Mouse (Mus musculus) liver, embryonic 12.5 days (tissue): ENCODE data around the gene March4. TPM values are rescaled to one million over a fixed set of nuclear protein-coding genes. Genes with fewer than 3 reads are reported as not detected.

Experiments
- ATAC-seq: fragments of 200-750 bp; cut with Nextera tagmentation; 2 replicates; pipeline ENCODE4 v1.8.0; 2017; ENCODE audit warnings: moderate number of reproducible peaks, mild to moderate bottlenecking, moderate library complexity
- H3K27ac ChIP-seq: fragments of 300-500 bp; sonication (generic); 2 replicates; pipeline ENCODE4 v1.5.1; 2016; ENCODE audit warnings: mild to moderate bottlenecking
- H3K27me3 ChIP-seq: fragments of 300-500 bp; sonication (generic); replicated peaks from 2 replicates; pipeline ENCODE4 v1.6.1; 2016; ENCODE audit warnings: mild to moderate bottlenecking, moderate library complexity
- H3K36me3 ChIP-seq: fragments of 300-500 bp; sonication (generic); 2 replicates; pipeline ENCODE4 v1.6.1; 2016; ENCODE audit warnings: mild to moderate bottlenecking, moderate library complexity
- H3K4me1 ChIP-seq: fragments of 300-500 bp; sonication (generic); 2 replicates; pipeline ENCODE4 v1.6.1; 2016
- H3K4me2 ChIP-seq: fragments of 300-500 bp; sonication (generic); 2 replicates; pipeline ENCODE4 v1.6.1; 2016; ENCODE audit warnings: mild to moderate bottlenecking, moderate library complexity
- H3K4me3 ChIP-seq: fragments of 300-500 bp; sonication (generic); 2 replicates; pipeline ENCODE4 v1.5.1; 2016; ENCODE audit warnings: mild to moderate bottlenecking, moderate library complexity
- H3K9ac ChIP-seq: fragments of 300-500 bp; sonication (generic); 2 replicates; pipeline ENCODE4 v1.6.1; 2016; ENCODE audit warnings: mild to moderate bottlenecking, moderate library complexity
- H3K9me3 ChIP-seq: fragments of 300-500 bp; sonication (generic); replicated peaks from 2 replicates; pipeline ENCODE4 v1.6.1; 2016; ENCODE audit warnings: mild to moderate bottlenecking, moderate library complexity
- WGBS: fragments of 180-500 bp; shearing (Covaris S2); methylation state at CpG from one replicate; pipeline ENCODE4 v1.1.7; 2016; ENCODE audit not compliant: insufficient replicate concordance; 5-methylcytosine and 5-hydroxymethylcytosine counted together
- polyA plus RNA-seq: library from polyadenylated mRNA; unstranded; fragments of >200 nt; fragmentation: Nextera tagmentation; extraction: Ambion mirVana; gene quantifications from 2 replicates; pipeline ENCODE4 v1.2.1, GENCODE M21; 2016

Gene March4
- polyA plus RNA-seq, 1 experiment from 2014 or later = not detected

GRCm38 (mm10) chr1:72401331-72402069 is 135.2 kb downstream of the March4 start:
- 70% methylated on average over 8 of the region's 8 CpGs for WGBS
- H3K27ac ChIP-seq = no peak overlapping the region
- no peak for ATAC-seq
- H3K4me2 ChIP-seq = no peak overlapping the region
- H3K4me3 ChIP-seq = no peak overlapping the region
- no peaks in the 10 kb centered on the region for H3K27me3 ChIP-seq
- H3K9ac ChIP-seq = no peak overlapping the region
- no peaks in the 10 kb centered on the region for H3K9me3 ChIP-seq
- H3K4me1 ChIP-seq = no peaks in the 10 kb centered on the region
- 0 out of 2 replicates have a peak, but pooled peaks cover 6% of the 10 kb centered on the region for H3K36me3 ChIP-seq

GRCm38 (mm10) chr1:72400616-72401015 is 136.1 kb downstream of the March4 start:
- ATAC-seq = no peak
- 71% methylated on average over 9 of the region's 9 CpGs for WGBS
- no peak overlapping the region for H3K27ac ChIP-seq

GRCm38 (mm10) chr1:72399720-72400401 is 136.9 kb downstream of the March4 start:
- 74% methylated on average over 8 of the region's 8 CpGs for WGBS
- peaks cover 16% of the 10 kb centered on the region for H3K36me3 ChIP-seq
- H3K4me3 ChIP-seq = no peak overlapping the region
- no peak overlapping the region for H3K27ac ChIP-seq
- H3K9me3 ChIP-seq = no peaks in the 10 kb centered on the region
- H3K9ac ChIP-seq = no peak overlapping the region
- H3K4me2 ChIP-seq = no peak overlapping the region
- H3K4me1 ChIP-seq = no peaks in the 10 kb centered on the region
- ATAC-seq = no peak
- H3K27me3 ChIP-seq = no peaks in the 10 kb centered on the region

More at GRCm38 (mm10) chr1:72400616-72401015, 136.1 kb downstream of the March4 start:
- no peaks in the 10 kb centered on the region for H3K27me3 ChIP-seq
- H3K9me3 ChIP-seq = no peaks in the 10 kb centered on the region
- H3K4me3 ChIP-seq = no peak overlapping the region
- peaks cover 10% of the 10 kb centered on the region; the same call in 1 of the 2 replicates for H3K36me3 ChIP-seq
- no peak overlapping the region for H3K4me2 ChIP-seq
- no peak overlapping the region for H3K9ac ChIP-seq
- no peaks in the 10 kb centered on the region for H3K4me1 ChIP-seq

- H3K9ac ChIP-seq = no peak overlapping the region
- no peak overlapping the region for H3K27ac ChIP-seq
- no peaks in the 10 kb centered on the region for H3K27me3 ChIP-seq
- WGBS = 83% methylated on average over 4 of the region's 4 CpGs
- H3K4me3 ChIP-seq = no peak overlapping the region
- no peaks in the 10 kb centered on the region for H3K4me1 ChIP-seq
- no peaks in the 10 kb centered on the region for H3K9me3 ChIP-seq
- H3K4me2 ChIP-seq = no peak overlapping the region
- peaks cover 15% of the 10 kb centered on the region for H3K36me3 ChIP-seq
- no peak for ATAC-seq
These were observed 146.3 kb downstream of the March4 start for GRCm38 (mm10) chr1:72390420-72390819.

GRCm38 (mm10) chr1:72383651-72384050 is 153.1 kb downstream of the March4 start:
- Histone ChIP-seq H3K36me3 (peaks cover 33% of the 10 kb centered on the region), H3K4me2 (no peak overlapping the region), H3K9me3 (no peaks in the 10 kb centered on the region), H3K9ac (no peak overlapping the region), H3K4me3 (no peak overlapping the region), H3K4me1 (no peaks in the 10 kb centered on the region), H3K27ac (no peak overlapping the region), H3K27me3 (no peaks in the 10 kb centered on the region)
- 78% methylated on average over 5 of the region's 5 CpGs for WGBS
- no peak for ATAC-seq

- Histone ChIP-seq H3K9ac (no peak overlapping the region), H3K27ac (no peak overlapping the region), H3K4me3 (no peak overlapping the region), H3K4me2 (no peak overlapping the region), H3K9me3 (no peaks in the 10 kb centered on the region), H3K27me3 (no peaks in the 10 kb centered on the region), H3K36me3 (peaks cover 37% of the 10 kb centered on the region), H3K4me1 (no peaks in the 10 kb centered on the region)
- ATAC-seq = no peak
- WGBS = 86% methylated on average over 7 of the region's 7 CpGs
These were observed 153.7 kb downstream of the March4 start for GRCm38 (mm10) chr1:72383056-72383455.

GRCm38 (mm10) chr1:72380544-72380943 is 156.2 kb downstream of the March4 start:
- no peak overlapping the region for H3K9ac ChIP-seq
- 91% methylated on average over 3 of the region's 3 CpGs for WGBS
- no peaks in the 10 kb centered on the region for H3K9me3 ChIP-seq
- no peaks in the 10 kb centered on the region for H3K27me3 ChIP-seq
- no peak overlapping the region for H3K4me2 ChIP-seq
- H3K27ac ChIP-seq = no peak overlapping the region
- no peaks in the 10 kb centered on the region for H3K4me1 ChIP-seq
- H3K36me3 ChIP-seq = peaks cover 29% of the 10 kb centered on the region
- no peak for ATAC-seq
- no peak overlapping the region for H3K4me3 ChIP-seq

- H3K27ac ChIP-seq = no peak overlapping the region
- H3K4me3 ChIP-seq = no peak overlapping the region
- WGBS = 90% methylated on average over 11 of the region's 11 CpGs
- no peaks in the 10 kb centered on the region for H3K27me3 ChIP-seq
- no peak for ATAC-seq
- H3K9ac ChIP-seq = no peak overlapping the region
- H3K9me3 ChIP-seq = no peaks in the 10 kb centered on the region
- H3K36me3 ChIP-seq = peaks cover 26% of the 10 kb centered on the region
- no peaks in the 10 kb centered on the region for H3K4me1 ChIP-seq
- H3K4me2 ChIP-seq = no peak overlapping the region
These were observed 156.9 kb downstream of the March4 start for GRCm38 (mm10) chr1:72379752-72380353.

GRCm38 (mm10) chr1:72378151-72378550 is 158.6 kb downstream of the March4 start:
- peaks cover 15% of the 10 kb centered on the region for H3K36me3 ChIP-seq
- no peak for ATAC-seq
- H3K4me1 ChIP-seq = no peaks in the 10 kb centered on the region
- H3K9me3 ChIP-seq = no peaks in the 10 kb centered on the region
- H3K4me3 ChIP-seq = no peak overlapping the region
- no peak overlapping the region for H3K9ac ChIP-seq
- no peaks in the 10 kb centered on the region for H3K27me3 ChIP-seq
- H3K27ac ChIP-seq = no peak overlapping the region
- WGBS = 88% methylated on average over 4 of the region's 4 CpGs
- H3K4me2 ChIP-seq = no peak overlapping the region

Other genes with a start within 250 kb of the March4 start
- 25.7 and 27.9 TPM in 2 replicates for gene Xrcc5, start 229.5 kb downstream of the March4 start, polyA plus RNA-seq
- 12.0 and 13.9 TPM in 2 replicates for gene Smarcal1, start 46.3 kb upstream of the March4 start, polyA plus RNA-seq
- not detected in 2 replicates for gene Ankar, start 163.6 kb upstream of the March4 start, polyA plus RNA-seq
- 1,480 and 1,497 TPM in 2 replicates for gene Rpl37a, start 174.4 kb upstream of the March4 start, polyA plus RNA-seq